Mouse (Mus musculus) skeletal muscle tissue, postnatal 0 days (tissue): ENCODE data around the gene Tmem126a. TPM values are rescaled to one million over a fixed set of nuclear protein-coding genes. Genes with fewer than 3 reads are reported as not detected.

Source experiments
- polyA plus RNA-seq: library from polyadenylated mRNA; unstranded; fragments of >200 nt; fragmentation: Nextera tagmentation; extraction: Ambion mirVana; gene quantifications from 2 replicates; pipeline ENCODE4 v1.2.1, GENCODE M21; 2015

The Tmem126a gene
- 118 and 121 TPM in 2 replicates for polyA plus RNA-seq

DNA sequence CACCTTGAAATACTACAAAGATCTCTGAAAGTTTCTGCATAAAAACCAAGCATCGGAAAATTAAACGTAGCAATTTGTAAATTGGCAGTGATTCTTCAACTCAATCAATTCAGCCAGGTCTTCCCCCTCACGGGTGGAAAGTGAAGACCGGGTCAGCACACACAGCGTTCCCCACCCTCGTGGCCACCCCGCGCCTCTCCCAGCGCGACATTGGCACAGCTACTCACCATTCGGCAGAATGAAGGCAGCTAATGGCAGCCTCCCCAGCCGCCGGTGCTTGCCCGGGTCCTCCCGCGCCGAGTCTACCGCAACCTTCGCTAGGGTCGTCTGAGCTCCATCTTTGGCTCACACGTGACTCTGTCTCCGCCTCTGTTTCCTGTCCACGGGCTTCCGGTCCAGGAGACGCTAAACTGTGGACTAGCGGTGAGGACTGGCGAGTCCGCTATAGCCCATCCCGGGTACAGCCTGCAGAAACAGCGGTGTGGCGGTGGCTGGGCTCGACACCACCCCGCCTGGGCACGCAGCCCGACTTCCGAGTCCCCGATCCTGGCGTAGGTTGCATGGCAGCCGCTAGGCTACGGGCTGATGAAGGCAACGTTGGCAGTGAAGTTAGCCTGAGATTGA is at the start of gene Tmem126a:
Gene Tmem126a, minus strand, starts transcription at position 385 of the 624 bp plus-strand sequence.

DNA sequence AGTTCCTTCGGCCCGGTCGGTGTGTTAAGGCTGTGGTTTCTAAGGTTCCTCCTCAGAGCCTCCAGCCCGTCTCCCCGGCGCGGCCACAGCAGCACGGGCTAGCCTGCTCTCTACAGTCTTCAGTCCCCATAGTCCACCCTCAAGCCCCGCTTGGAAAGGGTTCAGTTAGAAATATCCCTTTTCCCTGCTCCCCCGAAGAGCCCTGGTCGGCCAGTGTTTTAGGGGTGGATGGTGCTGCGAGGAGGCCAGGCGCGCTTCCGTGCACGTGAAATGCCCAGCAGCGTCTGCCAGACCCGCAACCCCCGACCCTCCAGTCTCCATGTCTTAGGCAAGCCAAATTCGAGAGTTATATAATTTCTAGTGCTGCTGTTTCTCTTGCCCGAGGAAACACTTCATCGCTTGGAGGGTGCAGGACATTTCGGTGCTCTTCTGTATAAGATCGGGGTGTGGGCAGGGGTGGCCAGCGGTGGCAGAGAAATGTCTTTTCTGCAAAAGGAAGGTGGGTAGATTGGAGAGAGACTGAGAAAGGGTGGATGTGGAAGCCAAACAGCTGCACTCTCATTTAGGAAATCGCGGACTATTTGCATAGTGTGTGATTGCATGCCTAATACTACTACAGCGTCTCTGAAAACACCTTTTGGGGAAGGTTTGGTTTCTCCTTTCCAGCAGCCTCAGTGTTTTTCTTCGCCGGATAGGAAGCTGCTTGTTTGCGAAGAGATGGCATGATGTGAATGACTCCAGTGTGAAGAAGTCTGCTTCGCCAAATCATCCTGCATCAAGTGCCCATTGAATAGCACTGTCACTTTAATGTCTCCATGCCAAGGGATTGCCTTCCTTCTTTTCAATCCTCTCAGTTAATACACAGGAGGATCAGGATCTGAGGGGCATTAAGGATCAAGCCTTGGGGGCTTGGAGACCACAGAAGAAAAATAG is 19.6 kb upstream of the Tmem126a start, which contains the start of gene Dlg2:
Gene Dlg2, plus strand, starts transcription at position 360 of the 933 bp plus-strand sequence.

DNA sequence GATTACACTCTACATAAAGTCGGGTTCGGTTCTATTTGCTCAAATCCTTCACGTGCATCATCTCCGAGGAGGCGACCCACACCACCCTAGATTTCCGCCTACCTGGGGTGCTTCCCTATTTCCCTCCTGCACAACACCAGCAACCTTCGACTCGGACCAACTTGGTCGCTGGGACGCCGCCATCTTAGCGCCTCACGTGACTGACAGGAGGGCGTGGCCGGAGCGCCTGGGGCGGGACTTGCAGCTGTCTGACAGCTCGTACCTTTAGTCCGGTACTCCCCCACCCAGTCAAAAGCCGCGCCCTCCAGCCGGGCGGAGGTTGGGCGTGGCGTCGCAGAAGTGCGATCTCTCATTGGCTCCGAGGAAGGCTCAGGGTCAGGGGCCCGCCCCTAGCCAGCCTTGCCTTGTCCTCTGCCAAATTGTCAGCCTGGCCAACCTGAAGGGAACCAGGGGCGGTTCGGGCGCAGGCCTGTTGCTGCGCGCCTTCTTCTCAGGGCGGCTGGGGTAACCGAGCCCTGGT is 18.8 kb upstream of the Tmem126a start, which contains the start of gene Tmem126b:
Gene Tmem126b, minus strand, starts transcription at position 209 of the 520 bp plus-strand sequence.

GRCm38 (mm10) chr7:90442518-90443080 is 14.4 kb downstream of the Tmem126a start, which contains the start of gene Crebzf:
Crebzf (plus strand) TSS chr7:90442729.

DNA sequence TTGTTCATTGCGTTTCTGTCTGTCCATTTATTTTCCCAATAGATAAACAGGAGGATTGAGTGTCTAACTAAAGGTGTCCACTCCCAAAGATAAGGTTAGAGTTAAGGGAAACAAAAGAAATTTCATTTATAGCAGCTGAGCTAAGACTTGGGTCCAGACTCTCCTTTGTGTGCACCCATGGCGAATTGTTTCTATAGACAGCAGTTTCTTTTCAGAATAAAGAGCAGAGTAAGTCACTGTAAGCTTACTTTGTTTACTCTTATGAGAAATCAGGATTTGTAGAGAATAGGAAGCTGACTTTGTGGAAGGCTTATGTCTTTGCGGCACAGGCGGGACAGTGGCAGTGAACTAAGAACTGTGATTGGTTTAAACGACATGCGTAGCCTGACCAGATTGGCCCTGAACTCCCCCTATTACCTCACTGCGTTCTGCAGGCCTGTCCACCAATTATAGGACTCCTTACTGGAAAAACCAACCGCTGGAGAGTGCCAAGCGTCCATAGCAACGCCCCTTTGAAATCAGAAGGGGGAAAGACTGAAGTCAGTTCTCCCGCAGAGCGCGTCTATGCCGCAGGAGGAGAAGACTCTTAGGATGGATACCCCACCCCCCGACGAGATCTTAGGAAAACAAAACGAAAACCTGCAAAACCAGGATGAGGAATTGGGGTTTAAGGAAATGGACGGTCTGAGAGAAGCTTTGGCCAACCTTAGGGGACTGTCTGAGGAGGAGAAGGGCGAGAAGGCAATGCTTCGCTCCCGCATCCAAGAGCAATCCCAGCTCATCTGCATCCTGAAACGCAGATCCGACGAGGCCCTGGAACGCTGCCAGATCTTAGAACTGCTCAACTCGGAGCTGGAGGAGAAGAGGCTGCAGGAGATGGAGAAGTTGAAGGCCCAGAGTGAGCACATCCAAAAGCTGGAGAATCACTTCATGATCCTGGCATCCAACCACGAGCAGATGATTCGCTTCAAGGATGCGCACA is 30.7 kb downstream of the Tmem126a start, which contains the start of gene Ccdc89:
Gene Ccdc89, plus strand, starts transcription at position 558 of the 982 bp plus-strand sequence.

Other genes with a start within 250 kb of the Tmem126a start
- gene Ccdc83, start 191.5 kb downstream of the Tmem126a start, polyA plus RNA-seq = 0.55 and 0.59 TPM in 2 replicates
- gene Sytl2, start 155.0 kb downstream of the Tmem126a start, polyA plus RNA-seq = 31.3 and 37.1 TPM in 2 replicates
- 0.22 and 0.27 TPM in 2 replicates for gene Ccdc89, start 30.7 kb downstream of the Tmem126a start, polyA plus RNA-seq
- 14.3 and 15.4 TPM in 2 replicates for gene Crebzf, start 14.5 kb downstream of the Tmem126a start, polyA plus RNA-seq
- 26.3 and 28.3 TPM in 2 replicates for gene Tmem126b, start 18.8 kb upstream of the Tmem126a start, polyA plus RNA-seq
- 2.2 and 2.4 TPM in 2 replicates for gene Dlg2, start 19.4 kb upstream of the Tmem126a start, polyA plus RNA-seq